Mouse (Mus musculus) thymus, postnatal 25 days (tissue): ENCODE measurements at regions not wholly inside any gene's neighbourhood (a gene's known extent, or its start where the extent isn't known, plus 50 kb on each side); places are given as distances from the start of the nearest gene placed in this dataset.

Experiments used
- DNase-seq: peaks from one replicate; pipeline ENCODE4 v3.0.0; 2022

- DNase-seq = no peak
Observed at GRCm38 (mm10) chr1:136788979-136789513, 164.3 kb downstream of the Zfp281 start.

GRCm38 (mm10) chr1:136791641-136792040 lies 166.9 kb downstream of the Zfp281 start:
- no peak for DNase-seq
